Mouse (Mus musculus): Measurements from ENCODE around the gene Wnk2.

DNA sequence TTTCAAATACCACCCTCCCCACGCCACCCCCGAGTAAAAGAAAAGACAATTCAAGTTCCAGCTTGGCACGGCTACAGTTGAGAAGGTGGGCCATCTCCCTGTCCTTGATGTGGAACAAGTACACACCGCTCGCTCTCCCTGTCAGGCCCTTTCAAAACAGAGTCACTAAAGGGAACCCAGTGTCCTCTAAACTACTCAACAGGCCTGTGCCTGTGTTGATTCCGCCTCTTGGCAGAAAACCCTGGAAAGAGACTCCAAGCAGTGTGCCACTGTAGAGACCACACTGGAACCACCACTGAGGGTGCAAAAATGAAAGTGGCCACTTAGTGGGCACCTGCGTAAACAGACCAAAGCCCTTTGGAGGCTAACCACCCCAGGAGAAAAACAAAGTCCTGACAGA lies 4.5 kb downstream of the Wnk2 start:
- TF ChIP-seq POLR2A (IDR thresholded peaks at IDR 0.05; ENCODE audit: extremely low read depth, insufficient read depth, low read length) (no peak), CTCF (IDR thresholded peaks at IDR 0.05; ENCODE audit: extremely low read depth, insufficient read depth, low read length) (no peak)

Data from cortical plate, adult 2 months (tissue).